ENCODE assay signal across 9 mouse cellular contexts in genomic region chr7:111778212-111778611, GRCm38 (mm10). TPM values are rescaled to one million over a fixed set of nuclear protein-coding genes. Genes with fewer than 3 reads are reported as not detected.
DNase-seq lines count a peak whose midpoint lies in the region; ATAC-seq and TF ChIP-seq lines count a peak whose summit lies in the region.
"Had no signal": no experiment of that assay in that cellular context is flagged by ENCODE, and none has a peak within 500 bp of the region (broad histone marks: within the 10 kb centered on the region; RNA-seq: fewer than 3 reads in every experiment).

No protein-coding gene starts in this region.

- no peak overlapping the region for H3K27ac ChIP-seq in lung, embryonic 14.5 days (ENCODE audit: low read depth)
- H3K27ac ChIP-seq in heart, postnatal 0 days (ENCODE audit: low read depth) = no peak overlapping the region
- H3K27ac ChIP-seq in limb, embryonic 13.5 days = no peak overlapping the region
- no peak overlapping the region for H3K27ac ChIP-seq in stomach, embryonic 14.5 days (ENCODE audit: low read length)

- TF ChIP-seq EP300 in heart, postnatal 0 days (IDR thresholded peaks at IDR 0.05; ENCODE audit: low read depth) = no peak

- no peak for TF ChIP-seq CTCF in lung, embryonic 14.5 days (IDR thresholded peaks at IDR 0.05; ENCODE audit: low read depth)
- no peak for TF ChIP-seq CTCF in heart, postnatal 0 days (IDR thresholded peaks at IDR 0.05; ENCODE audit: low read depth)

- no peaks in the 10 kb centered on the region for H3K36me3 ChIP-seq in lung, embryonic 14.5 days (ENCODE audit: insufficient read depth)
- H3K36me3 ChIP-seq in heart, postnatal 0 days (replicated peaks; ENCODE audit: control insufficient read depth, insufficient read depth, low read length) = no peaks in the 10 kb centered on the region
- H3K36me3 ChIP-seq in limb, embryonic 13.5 days = no peaks in the 10 kb centered on the region; the same call in 1 of the 2 replicates
- no peaks in the 10 kb centered on the region for H3K36me3 ChIP-seq in stomach, embryonic 14.5 days (ENCODE audit: control insufficient read depth, insufficient read depth, low read length)

- ATAC-seq in lung, embryonic 14.5 days (ENCODE audit: insufficient read depth) = no peak
- no peak for ATAC-seq in heart, postnatal 0 days (ENCODE audit: insufficient read depth, low read depth)
- ATAC-seq in limb, embryonic 13.5 days (ENCODE audit: low FRiP score, low read depth) = no peak
- no peak for ATAC-seq in stomach, embryonic 14.5 days (ENCODE audit: insufficient number of reproducible peaks, insufficient read depth, low FRiP score, low read depth)

- peaks cover 4% of the 10 kb centered on the region; the same call in 1 of the 2 replicates for H3K27me3 ChIP-seq in lung, embryonic 14.5 days (ENCODE audit: insufficient read depth, low read length)
- no peaks in the 10 kb centered on the region for H3K27me3 ChIP-seq in heart, postnatal 0 days (ENCODE audit: control insufficient read depth, insufficient read depth, low read length)
- peaks cover 35% of the 10 kb centered on the region for H3K27me3 ChIP-seq in limb, embryonic 13.5 days
- H3K27me3 ChIP-seq in stomach, embryonic 14.5 days (ENCODE audit: control insufficient read depth, insufficient read depth, low read length) = no peaks in the 10 kb centered on the region

- DNase-seq in lung, embryonic 14.5 days = no peak
- no peak for DNase-seq in lung, postnatal 25 days (ENCODE audit: low spot score)
- DNase-seq in heart, postnatal 0 days (ENCODE audit: low spot score) = no peak
- DNase-seq in gastrocnemius, postnatal 10 days = no peak
- DNase-seq in thymus, postnatal 36 days = no peak
- no peak for DNase-seq in right cerebral cortex, postnatal 4 days

- 70% methylated on average over 7 of the region's 7 CpGs for WGBS in lung, embryonic 14.5 days
- 74% methylated on average over 7 of the region's 7 CpGs for WGBS in heart, postnatal 0 days
- 75% methylated on average over 7 of the region's 7 CpGs for WGBS in limb, embryonic 13.5 days
- 63% methylated on average over 7 of the region's 7 CpGs for WGBS in stomach, embryonic 14.5 days

- no peaks in the 10 kb centered on the region for H3K9me3 ChIP-seq in lung, embryonic 14.5 days (ENCODE audit: low read depth, low read length)
- H3K9me3 ChIP-seq in heart, postnatal 0 days (replicated peaks; ENCODE audit: control insufficient read depth, low read length) = no peaks in the 10 kb centered on the region
- H3K9me3 ChIP-seq in limb, embryonic 13.5 days = no peaks in the 10 kb centered on the region
- H3K9me3 ChIP-seq in stomach, embryonic 14.5 days (ENCODE audit: control insufficient read depth, low read depth, low read length) = no peaks in the 10 kb centered on the region

- H3K4me3 ChIP-seq in lung, embryonic 14.5 days (ENCODE audit: low read depth, low read length) = peak overlapping the region; percentile 51
- H3K4me3 ChIP-seq in heart, postnatal 0 days (ENCODE audit: low read depth, low read length) = peak overlapping the region; percentile 59
- H3K4me3 ChIP-seq in limb, embryonic 13.5 days = peak overlapping the region; percentile 57
- peak overlapping the region; percentile 63 for H3K4me3 ChIP-seq in stomach, embryonic 14.5 days (ENCODE audit: low read depth, low read length)

- peak overlapping the region; percentile 98 for H3K4me2 ChIP-seq in lung, embryonic 14.5 days
- peak overlapping the region; percentile 98 for H3K4me2 ChIP-seq in heart, postnatal 0 days (ENCODE audit: low read depth, low read length)
- peak overlapping the region; percentile 94 for H3K4me2 ChIP-seq in limb, embryonic 13.5 days (replicated peaks)
- peak overlapping the region; percentile 95 for H3K4me2 ChIP-seq in stomach, embryonic 14.5 days (replicated peaks; ENCODE audit: low read depth, low read length)

- peak overlapping the region; percentile 14; the same call in 1 of the 2 replicates for H3K9ac ChIP-seq in lung, embryonic 14.5 days
- no peak overlapping the region for H3K9ac ChIP-seq in heart, postnatal 0 days (replicated peaks; ENCODE audit: low read depth, low read length)
- H3K9ac ChIP-seq in limb, embryonic 13.5 days = peak overlapping the region; percentile 61; the same call in 1 of the 2 replicates
- peak overlapping the region; percentile 46; the same call in 1 of the 2 replicates for H3K9ac ChIP-seq in stomach, embryonic 14.5 days (replicated peaks; ENCODE audit: low read depth, low read length)

- peaks cover 3% of the 10 kb centered on the region; the same call in 1 of the 2 replicates for H3K4me1 ChIP-seq in lung, embryonic 14.5 days (ENCODE audit: insufficient read depth)
- peaks cover 2% of the 10 kb centered on the region; the same call in 1 of the 2 replicates for H3K4me1 ChIP-seq in heart, postnatal 0 days (ENCODE audit: control insufficient read depth, insufficient read depth)
- peaks cover 22% of the 10 kb centered on the region; the same call in 1 of the 2 replicates for H3K4me1 ChIP-seq in limb, embryonic 13.5 days
- peaks cover 9% of the 10 kb centered on the region; the same call in 1 of the 2 replicates for H3K4me1 ChIP-seq in stomach, embryonic 14.5 days (ENCODE audit: control insufficient read depth, insufficient read depth, low read length)

RNA-seq across cellular contexts. Expression of gene Galnt18, which starts 1.6 kb away (rescaled TPM):
- polyA plus RNA-seq in lung, embryonic 14.5 days (2014; fragmentation: Nextera tagmentation; extraction: Ambion mirVana) = 18.0 and 18.2 TPM in 2 replicates
- 16.7 and 27.1 TPM in 2 replicates for total RNA-seq in heart, postnatal 0 days (2014; rRNA removed; ENCODE audit: low replicate concordance)
- 16.5 and 17.0 TPM in 2 replicates for polyA plus RNA-seq in heart, postnatal 0 days (2015; fragmentation: Nextera tagmentation; extraction: Ambion mirVana)
- 17.9 and 18.8 TPM in 2 replicates for polyA plus RNA-seq in limb, embryonic 13.5 days (2015; fragmentation: Nextera tagmentation; extraction: Ambion mirVana)
- 40.8 and 40.9 TPM in 2 replicates for polyA plus RNA-seq in stomach, embryonic 14.5 days (2014; fragmentation: Nextera tagmentation; extraction: Ambion mirVana)
- total RNA-seq in gastrocnemius, postnatal 10 days (2021) = 10 to 100 TPM in 1 of 2 experiments, 1 to 10 TPM in 1; 9.6 to 10.0 TPM
- total RNA-seq: MEL had no signal
